Mouse (Mus musculus): ENCODE measurements at regions not wholly inside any gene's neighbourhood (a gene's known extent, or its start where the extent isn't known, plus 50 kb on each side); places are given as distances from the start of the nearest gene placed in this dataset.

- Histone ChIP-seq H3K27me3 (no peaks in the 10 kb centered on the region), H3K27ac (no peak overlapping the region), H3K9ac (no peak overlapping the region), H3K9me3 (replicated peaks) (no peaks in the 10 kb centered on the region), H3K4me3 (replicated peaks) (no peak overlapping the region), H3K4me2 (no peak overlapping the region), H3K36me3 (no peaks in the 10 kb centered on the region), H3K4me1 (replicated peaks) (no peaks in the 10 kb centered on the region)
- WGBS (ENCODE audit: insufficient replicate concordance), result 52% methylated on average over 2 of the region's 2 CpGs
- DNase-seq (no peak), ATAC-seq (ENCODE audit: low read depth) (no peak)
These were observed 155.2 kb upstream of the Trp63 start for GRCm38 (mm10) chr16:25528313-25528712.

GRCm38 (mm10) chr16:25529681-25530080 lies 153.9 kb upstream of the Trp63 start:
- WGBS (ENCODE audit: insufficient replicate concordance), result 69% methylated on average over 1 of the region's 1 CpGs
- no peak overlapping the region for H3K4me3 ChIP-seq (replicated peaks)
- no peak overlapping the region for H3K27ac ChIP-seq
- H3K4me1 ChIP-seq (replicated peaks), result no peaks in the 10 kb centered on the region
- DNase-seq (no peak), ATAC-seq (ENCODE audit: low read depth) (no peak)
- no peaks in the 10 kb centered on the region for H3K36me3 ChIP-seq
- no peak overlapping the region for H3K9ac ChIP-seq
- no peaks in the 10 kb centered on the region for H3K9me3 ChIP-seq (replicated peaks)
- H3K4me2 ChIP-seq, result no peak overlapping the region
- H3K27me3 ChIP-seq, result no peaks in the 10 kb centered on the region

- WGBS (ENCODE audit: insufficient replicate concordance), result 51% methylated on average over 4 of the region's 4 CpGs
These were observed 151.7 kb upstream of the Trp63 start for GRCm38 (mm10) chr16:25531761-25532336.

GRCm38 (mm10) chr16:25532519-25533205 lies 150.9 kb upstream of the Trp63 start:
- Histone ChIP-seq H3K27me3 (no peaks in the 10 kb centered on the region), H3K27ac (no peak overlapping the region), H3K4me1 (replicated peaks) (no peaks in the 10 kb centered on the region), H3K9ac (no peak overlapping the region), H3K36me3 (no peaks in the 10 kb centered on the region), H3K4me2 (no peak overlapping the region), H3K9me3 (replicated peaks) (no peaks in the 10 kb centered on the region), H3K4me3 (replicated peaks) (no peak overlapping the region)
- DNase-seq (no peak), ATAC-seq (ENCODE audit: low read depth) (no peak)
- 62% methylated on average over 3 of the region's 3 CpGs for WGBS (ENCODE audit: insufficient replicate concordance)

More at GRCm38 (mm10) chr16:25531761-25532336, 151.7 kb upstream of the Trp63 start:
- Histone ChIP-seq H3K4me3 (replicated peaks) (no peak overlapping the region), H3K27ac (no peak overlapping the region), H3K36me3 (no peaks in the 10 kb centered on the region), H3K27me3 (no peaks in the 10 kb centered on the region), H3K9ac (no peak overlapping the region), H3K4me2 (no peak overlapping the region), H3K9me3 (replicated peaks) (no peaks in the 10 kb centered on the region), H3K4me1 (replicated peaks) (no peaks in the 10 kb centered on the region)
- DNase-seq, result no peak
- ATAC-seq (ENCODE audit: low read depth), result no peak

GRCm38 (mm10) chr16:25533206-25533580 lies 150.4 kb upstream of the Trp63 start:
- Histone ChIP-seq H3K9me3 (replicated peaks) (no peaks in the 10 kb centered on the region), H3K36me3 (no peaks in the 10 kb centered on the region), H3K4me2 (no peak overlapping the region), H3K9ac (no peak overlapping the region), H3K27me3 (no peaks in the 10 kb centered on the region), H3K27ac (no peak overlapping the region), H3K4me3 (replicated peaks) (no peak overlapping the region), H3K4me1 (replicated peaks) (no peaks in the 10 kb centered on the region)
- DNase-seq (no peak), ATAC-seq (ENCODE audit: low read depth) (no peak)
- WGBS (ENCODE audit: insufficient replicate concordance), result 57% methylated on average over 4 of the region's 4 CpGs

GRCm38 (mm10) chr16:25536550-25536949 lies 147.0 kb upstream of the Trp63 start:
- Histone ChIP-seq H3K27ac (no peak overlapping the region), H3K9ac (no peak overlapping the region), H3K36me3 (no peaks in the 10 kb centered on the region), H3K9me3 (replicated peaks) (no peaks in the 10 kb centered on the region), H3K4me1 (replicated peaks) (no peaks in the 10 kb centered on the region), H3K27me3 (no peaks in the 10 kb centered on the region), H3K4me2 (no peak overlapping the region), H3K4me3 (replicated peaks) (no peak overlapping the region)
- WGBS (ENCODE audit: insufficient replicate concordance), result 70% methylated on average over 6 of the region's 6 CpGs
- DNase-seq (no peak), ATAC-seq (ENCODE audit: low read depth) (no peak)

GRCm38 (mm10) chr16:25549542-25550110 lies 133.9 kb upstream of the Trp63 start:
- Histone ChIP-seq H3K9me3 (replicated peaks) (no peaks in the 10 kb centered on the region), H3K27me3 (no peaks in the 10 kb centered on the region), H3K36me3 (no peaks in the 10 kb centered on the region), H3K27ac (no peak overlapping the region), H3K4me1 (replicated peaks) (no peaks in the 10 kb centered on the region), H3K4me2 (no peak overlapping the region), H3K9ac (no peak overlapping the region), H3K4me3 (replicated peaks) (no peak overlapping the region)
- DNase-seq (no peak), ATAC-seq (ENCODE audit: low read depth) (no peak)
- WGBS (ENCODE audit: insufficient replicate concordance), result 35% methylated on average over 8 of the region's 8 CpGs

GRCm38 (mm10) chr16:25557181-25557580 lies 126.4 kb upstream of the Trp63 start:
- Histone ChIP-seq H3K9ac (no peak overlapping the region), H3K36me3 (no peaks in the 10 kb centered on the region)
- WGBS (ENCODE audit: insufficient replicate concordance), result 45% methylated on average over 3 of the region's 3 CpGs

GRCm38 (mm10) chr16:25580216-25580615 lies 103.3 kb upstream of the Trp63 start:
- Histone ChIP-seq H3K4me1 (replicated peaks) (no peaks in the 10 kb centered on the region), H3K27ac (no peak overlapping the region), H3K9me3 (replicated peaks) (no peaks in the 10 kb centered on the region), H3K4me2 (no peak overlapping the region), H3K27me3 (no peaks in the 10 kb centered on the region), H3K9ac (no peak overlapping the region), H3K4me3 (replicated peaks) (no peak overlapping the region), H3K36me3 (no peaks in the 10 kb centered on the region)
- DNase-seq (no peak), ATAC-seq (ENCODE audit: low read depth) (no peak)
- whole genome bisulfite sequencing (ENCODE audit: insufficient replicate concordance), result 64% methylated on average over 6 of the region's 6 CpGs

More at GRCm38 (mm10) chr16:25557181-25557580, 126.4 kb upstream of the Trp63 start:
- Histone ChIP-seq H3K4me1 (replicated peaks) (no peaks in the 10 kb centered on the region), H3K9me3 (replicated peaks) (no peaks in the 10 kb centered on the region), H3K27ac (no peak overlapping the region), H3K4me2 (no peak overlapping the region), H3K27me3 (no peaks in the 10 kb centered on the region), H3K4me3 (replicated peaks) (no peak overlapping the region)
- DNase-seq (no peak), ATAC-seq (ENCODE audit: low read depth) (no peak)

GRCm38 (mm10) chr16:25584337-25585069 lies 99.1 kb upstream of the Trp63 start:
- H3K4me3 ChIP-seq (replicated peaks), result no peak overlapping the region
- H3K27me3 ChIP-seq, result no peaks in the 10 kb centered on the region
- H3K4me1 ChIP-seq (replicated peaks), result no peaks in the 10 kb centered on the region
- H3K36me3 ChIP-seq, result no peaks in the 10 kb centered on the region
- H3K4me2 ChIP-seq, result no peak overlapping the region
- no peak overlapping the region for H3K9ac ChIP-seq
- H3K27ac ChIP-seq, result no peak overlapping the region
- DNase-seq, result no peak
- ATAC-seq (ENCODE audit: low read depth), result no peak
- H3K9me3 ChIP-seq (replicated peaks), result no peaks in the 10 kb centered on the region
- 56% methylated on average over 14 of the region's 14 CpGs for WGBS (ENCODE audit: insufficient replicate concordance)

GRCm38 (mm10) chr16:25585070-25585454 lies 98.5 kb upstream of the Trp63 start:
- Histone ChIP-seq H3K4me3 (replicated peaks) (no peak overlapping the region), H3K27me3 (no peaks in the 10 kb centered on the region), H3K4me1 (replicated peaks) (no peaks in the 10 kb centered on the region), H3K27ac (no peak overlapping the region), H3K36me3 (no peaks in the 10 kb centered on the region), H3K4me2 (no peak overlapping the region), H3K9ac (no peak overlapping the region), H3K9me3 (replicated peaks) (no peaks in the 10 kb centered on the region)
- 56% methylated on average over 7 of the region's 7 CpGs for WGBS (ENCODE audit: insufficient replicate concordance)
- DNase-seq (no peak), ATAC-seq (ENCODE audit: low read depth) (no peak)

All from liver, embryonic 13.5 days (tissue).